Mouse (Mus musculus) left cerebral cortex, adult 18-20 months (tissue): ENCODE results near the gene Cdc42se1. TPM values are rescaled to one million over a fixed set of nuclear protein-coding genes. Genes with fewer than 3 reads are reported as not detected.

Source experiments
- DNase-seq, 2 experiments: peaks; one replicate each; pipeline ENCODE4 v3.0.0; 2021 to 2022; ENCODE audit warnings: low spot score in 2 of 2, mixed read lengths in 1 of 2
- total RNA-seq, 2 experiments: library from RNA; stranded (reverse); gene quantifications; 2 replicates each; pipeline ENCODE4 v1.2.3; 2021

Gene Cdc42se1
- total RNA-seq, 2 experiments from 2014 or later, result 57.0 to 60.1 TPM

- DNase-seq, result peak; percentile 51 to 67
Observed at GRCm38 (mm10) chr3:95246465-95247231, 18.1 kb downstream of the Cdc42se1 start.

GRCm38 (mm10) chr3:95247660-95248336, 19.3 kb downstream of the Cdc42se1 start:
- DNase-seq, result no peak

DNA sequence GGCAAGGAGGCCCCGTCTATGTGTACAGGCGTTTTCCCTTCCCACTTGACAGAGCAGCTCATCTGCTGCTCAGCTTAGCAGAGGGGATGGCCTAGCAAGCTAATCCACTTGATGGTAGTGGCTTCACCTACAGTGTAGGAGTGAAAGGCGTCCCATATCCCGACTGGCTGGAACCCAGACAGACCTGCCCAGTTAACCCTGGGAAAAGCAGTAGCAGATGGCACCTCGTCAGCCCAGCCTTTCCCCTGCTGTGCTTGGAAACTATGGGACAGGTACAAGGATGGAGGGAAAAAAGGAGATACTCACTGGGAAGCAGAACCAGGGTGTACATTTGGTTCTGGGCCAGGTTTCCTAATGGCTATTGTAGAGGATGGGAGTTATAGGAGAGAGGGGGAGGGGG, 21.8 kb downstream of the Cdc42se1 start:
- DNase-seq, result no peak

DNA sequence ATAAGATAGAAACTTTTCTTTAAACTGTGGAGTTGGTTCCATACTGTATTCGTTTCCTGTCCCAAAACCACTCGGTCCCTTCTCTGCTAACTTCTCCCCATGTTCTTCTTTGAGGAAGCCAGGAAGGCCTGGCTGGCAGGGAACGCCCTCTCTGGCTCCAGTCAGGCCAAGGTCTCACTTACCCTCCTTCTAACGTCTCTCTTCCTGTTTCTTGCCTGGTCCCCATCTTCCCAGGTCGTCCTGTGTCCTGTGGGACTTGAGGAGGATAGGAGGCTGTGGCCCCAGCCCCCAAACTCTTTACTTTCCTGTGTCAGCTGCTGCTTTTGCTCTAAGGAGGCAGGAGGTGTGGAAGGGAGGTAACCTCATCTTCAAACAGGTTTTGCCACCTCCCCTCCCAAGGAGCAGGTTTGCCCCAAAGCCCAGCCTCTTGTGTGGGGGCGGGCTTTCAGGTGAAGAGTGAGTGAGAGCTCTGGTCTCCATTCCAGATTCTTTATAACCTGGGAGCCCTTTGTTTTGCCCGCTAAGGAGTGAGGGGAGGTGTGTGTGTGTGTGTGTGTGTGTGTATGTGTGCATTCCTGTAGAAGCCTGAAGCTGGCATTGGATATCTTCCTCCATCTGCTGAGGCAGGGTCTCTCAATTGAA, 22.4 kb downstream of the Cdc42se1 start, which contains the start of gene Bnipl:
TSS of gene Bnipl (minus strand) at position 411 of the 642 bp plus-strand sequence.
- no peak for DNase-seq

GRCm38 (mm10) chr3:95256931-95257330, 28.4 kb downstream of the Cdc42se1 start:
- DNase-seq, result no peak

- no peak for DNase-seq
Observed at GRCm38 (mm10) chr3:95261975-95262374, 33.4 kb downstream of the Cdc42se1 start.

- DNase-seq, result peak; percentile 48 to 65
Observed at GRCm38 (mm10) chr3:95263089-95263739, 34.7 kb downstream of the Cdc42se1 start.

DNA sequence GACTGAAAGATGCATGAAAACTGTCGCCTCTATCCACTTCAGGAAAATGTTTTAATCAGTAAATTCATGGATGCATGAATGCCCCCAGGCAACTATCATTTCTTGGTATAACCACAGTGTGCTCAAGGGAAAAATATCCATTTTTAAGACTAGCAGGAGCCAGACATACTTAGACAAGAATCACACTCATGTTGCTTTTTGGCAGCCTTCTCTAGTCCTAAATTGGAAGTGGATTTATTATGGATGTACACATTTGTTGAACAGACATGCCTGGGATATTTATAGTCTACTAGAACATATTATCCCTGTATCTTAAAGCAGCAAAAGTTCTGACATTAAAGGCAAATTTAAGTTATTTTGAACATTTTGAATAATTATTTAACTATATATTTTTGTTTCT, 36.2 kb downstream of the Cdc42se1 start:
- no peak for DNase-seq

- DNase-seq, result no peak
Observed at GRCm38 (mm10) chr3:95266052-95266451, 37.5 kb downstream of the Cdc42se1 start.

DNA sequence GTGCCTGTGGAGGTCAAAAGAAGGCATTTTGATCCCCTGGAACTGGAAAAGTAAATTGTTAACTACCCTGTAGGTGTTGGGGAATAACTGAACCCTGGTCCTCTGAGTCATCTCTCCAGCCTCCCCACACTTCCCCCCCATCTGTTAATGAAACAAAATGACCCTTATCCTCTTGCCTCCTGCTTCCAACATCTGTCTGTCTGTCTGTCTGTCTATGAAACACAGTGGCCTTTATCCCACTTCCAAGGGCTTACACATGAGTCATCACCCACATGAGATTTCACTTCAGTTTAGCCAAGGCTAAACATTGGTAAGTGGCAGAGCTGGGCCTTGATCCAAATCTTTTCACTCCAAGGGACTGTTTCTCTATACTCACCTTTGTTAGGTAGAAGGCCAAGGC, 39.3 kb downstream of the Cdc42se1 start:
- no peak for DNase-seq

GRCm38 (mm10) chr3:95269789-95270188, 41.3 kb downstream of the Cdc42se1 start:
- DNase-seq, result peak in 1 of 2 experiments; percentile 21

- no peak for DNase-seq
Observed at GRCm38 (mm10) chr3:95270766-95271364, 42.3 kb downstream of the Cdc42se1 start.

DNA sequence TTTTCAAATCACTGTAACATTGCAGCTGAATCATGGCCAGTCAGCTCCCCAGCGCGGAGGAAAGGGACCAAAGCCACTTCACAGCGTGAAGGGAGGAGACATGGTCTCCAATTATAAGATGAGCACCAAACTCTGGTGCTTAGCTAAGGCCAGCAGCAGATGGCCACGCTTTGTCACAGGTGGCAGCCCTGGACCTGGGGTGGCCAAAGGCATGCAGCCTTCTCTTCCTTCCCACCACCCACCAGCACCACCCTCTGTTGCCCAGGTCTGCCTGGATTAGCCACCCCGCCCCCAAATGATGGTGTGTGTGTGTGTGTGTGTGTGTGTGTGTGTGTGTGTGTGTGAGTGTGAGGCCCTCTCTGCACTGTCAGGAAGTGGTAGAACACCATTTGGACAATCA, 44.9 kb downstream of the Cdc42se1 start:
- no peak for DNase-seq

DNA sequence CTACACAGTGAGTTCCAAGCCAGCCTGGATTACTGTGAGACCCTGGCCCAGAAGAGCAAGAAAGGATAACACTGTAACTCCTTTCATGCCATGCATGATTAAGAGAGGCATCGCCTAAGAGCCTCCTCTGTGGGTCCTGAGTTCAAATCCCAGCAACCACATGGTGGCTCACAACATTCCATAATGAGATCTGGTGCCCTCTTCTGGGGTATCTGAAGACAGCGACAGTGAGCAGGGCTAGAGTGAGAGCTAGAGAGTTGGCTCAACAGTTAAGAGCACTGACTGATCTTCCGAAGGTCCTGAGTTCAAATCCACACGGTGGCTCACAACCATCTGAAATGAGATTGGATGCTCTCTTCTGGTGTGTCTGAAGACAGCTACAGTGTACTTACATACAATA, 45.9 kb downstream of the Cdc42se1 start:
- no peak for DNase-seq

DNA sequence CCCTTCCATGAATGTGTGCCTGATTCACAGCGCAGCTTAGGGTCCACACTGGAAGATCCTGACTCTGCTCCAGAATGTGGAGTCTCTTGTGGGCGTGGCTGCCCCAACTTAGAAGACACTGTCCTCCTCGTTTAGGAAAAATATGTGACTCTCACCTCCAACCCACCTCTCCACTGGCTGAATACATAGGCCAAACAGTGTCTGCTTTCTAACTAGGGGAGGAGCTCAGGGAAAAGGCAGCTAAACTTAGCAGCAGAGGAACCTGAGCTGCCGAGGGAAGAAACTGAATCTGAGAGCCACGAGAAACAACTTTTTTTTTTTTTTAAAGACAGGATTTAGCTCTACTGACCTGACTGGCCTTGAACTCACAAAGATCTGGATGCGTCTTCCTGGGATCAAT, 46.6 kb downstream of the Cdc42se1 start:
- no peak for DNase-seq

GRCm38 (mm10) chr3:95276428-95276934, 47.9 kb downstream of the Cdc42se1 start:
- DNase-seq, result no peak

DNA sequence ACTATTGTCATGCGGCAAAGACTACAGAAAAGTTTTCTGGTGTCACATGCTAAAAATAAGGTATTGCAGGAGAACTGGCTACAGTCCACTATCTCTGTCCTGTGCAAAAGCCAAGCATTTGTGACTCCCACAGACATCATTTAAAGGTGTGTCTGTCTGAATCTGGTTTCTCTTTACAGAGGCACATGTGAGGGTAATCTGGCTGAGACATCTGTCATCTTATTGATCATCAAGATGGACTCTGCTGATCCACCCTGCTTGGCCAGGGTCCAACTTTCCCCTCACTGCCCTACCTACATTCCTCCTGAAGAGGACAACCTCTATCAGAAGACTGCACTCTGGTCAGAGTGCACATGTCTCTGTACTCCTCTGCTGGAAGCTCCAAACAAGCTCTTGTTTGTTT, 48.6 kb downstream of the Cdc42se1 start:
- no peak for DNase-seq

DNA sequence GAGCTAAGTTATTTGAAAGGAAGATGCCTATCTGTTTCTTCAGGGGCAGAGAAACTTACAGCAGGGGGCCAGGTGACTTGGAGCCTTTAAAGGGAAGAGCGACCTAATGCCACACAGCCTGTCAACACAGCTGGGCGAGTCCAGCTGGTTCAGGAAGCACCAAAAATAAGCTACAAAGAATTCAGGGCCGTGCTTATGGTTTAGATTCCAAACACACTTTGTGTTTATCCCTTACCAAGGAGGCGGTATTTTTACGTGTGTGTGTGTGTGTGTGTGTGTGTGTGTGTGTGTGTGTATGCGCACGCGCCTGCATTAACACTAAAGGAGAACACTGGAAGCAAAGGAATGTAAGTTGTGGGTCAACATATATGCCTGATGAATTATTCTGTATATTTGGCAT, 52.2 kb downstream of the Cdc42se1 start:
- DNase-seq, result peak in 1 of 2 experiments; percentile 19

DNA sequence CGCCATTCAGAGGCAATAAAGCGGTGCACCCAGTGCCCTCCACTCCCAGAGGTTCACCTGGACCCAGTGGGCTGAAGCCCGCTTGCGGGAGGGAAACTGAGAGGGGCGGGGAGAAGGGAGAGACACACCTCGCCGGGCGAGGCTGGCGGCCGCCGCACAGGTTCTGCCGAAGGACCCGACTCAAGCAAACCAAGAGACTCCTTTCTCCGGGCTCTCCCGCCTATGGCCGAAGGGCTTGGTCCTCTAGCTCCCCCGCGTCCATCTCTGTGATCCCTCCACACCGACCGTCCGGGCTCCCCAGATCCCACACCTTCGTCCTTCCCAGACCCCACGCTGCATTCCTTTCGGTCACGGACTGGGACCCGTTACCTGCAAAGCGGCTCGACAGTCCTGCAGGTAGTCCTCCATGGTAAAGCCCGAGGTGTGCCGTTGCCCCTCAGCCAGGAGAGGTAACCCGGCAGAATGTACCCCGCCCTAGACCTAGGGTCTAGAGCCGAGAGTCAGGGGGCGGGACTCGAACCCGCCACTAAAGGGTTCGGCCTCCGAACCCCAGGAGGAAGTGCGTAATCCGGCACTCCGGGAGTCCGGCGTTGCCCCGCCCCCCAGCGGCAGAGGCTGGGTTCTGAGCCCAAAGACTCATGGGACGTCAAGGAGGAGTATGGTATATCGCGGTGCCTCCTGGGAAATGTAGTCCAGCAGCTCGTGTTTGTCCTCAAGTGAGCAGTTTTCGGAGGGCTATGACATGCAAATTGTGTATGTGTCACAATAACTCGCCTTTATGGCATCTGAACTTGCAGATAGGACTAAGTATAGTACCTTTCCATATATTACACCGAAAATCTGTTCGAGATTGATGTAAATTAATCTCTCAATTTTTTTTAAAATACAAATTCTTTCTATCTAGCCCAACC, 52.9 kb downstream of the Cdc42se1 start, which contains the start of the genes Mindy1 and Prune1:
TSS of gene Mindy1 (plus strand) at position 130 of the 911 bp plus-strand sequence.
TSS of gene Prune1 (minus strand) at position 861 of the 911 bp plus-strand sequence.
- peak; percentile 98 to 99 for DNase-seq
